Mouse (Mus musculus) limb, embryonic 13.5 days (tissue): ENCODE data around the gene Tmem8b. TPM values are rescaled to one million over a fixed set of nuclear protein-coding genes. Genes with fewer than 3 reads are reported as not detected.

Experiments
- ATAC-seq: fragments of 200-750 bp; cut with Nextera tagmentation; 2 replicates; pipeline ENCODE4 v1.8.0; 2017; ENCODE audit warnings: low read depth, moderate number of reproducible peaks, moderate TSS enrichment; ENCODE audit not compliant: low FRiP score
- H3K27ac ChIP-seq: fragments of 300-500 bp; sonication (generic); 2 replicates; pipeline ENCODE4 v1.5.1; 2015; ENCODE audit warnings: inconsistent platforms, mild to moderate bottlenecking, moderate library complexity
- H3K27me3 ChIP-seq: fragments of 300-500 bp; sonication (generic); 2 replicates; pipeline ENCODE4 v1.6.1; 2015; ENCODE audit warnings: mild to moderate bottlenecking, inconsistent platforms
- H3K36me3 ChIP-seq: fragments of 300-500 bp; sonication (generic); 2 replicates; pipeline ENCODE4 v1.6.1; 2015; ENCODE audit warnings: inconsistent platforms, mild to moderate bottlenecking, moderate library complexity
- H3K4me1 ChIP-seq: fragments of 300-500 bp; sonication (generic); 2 replicates; pipeline ENCODE4 v1.6.1; 2015; ENCODE audit warnings: inconsistent platforms
- H3K4me2 ChIP-seq: fragments of 300-500 bp; sonication (generic); replicated peaks from 2 replicates; pipeline ENCODE4 v1.6.1; 2015; ENCODE audit warnings: inconsistent platforms, mild to moderate bottlenecking, moderate library complexity
- H3K4me3 ChIP-seq: fragments of 300-500 bp; sonication (generic); 2 replicates; pipeline ENCODE4 v1.5.1; 2015; ENCODE audit warnings: moderate library complexity, mild to moderate bottlenecking, inconsistent platforms
- H3K9ac ChIP-seq: fragments of 300-500 bp; sonication (generic); 2 replicates; pipeline ENCODE4 v1.6.1; 2015; ENCODE audit warnings: mild to moderate bottlenecking, inconsistent platforms
- H3K9me3 ChIP-seq: fragments of 300-500 bp; sonication (generic); 2 replicates; pipeline ENCODE4 v1.6.1; 2016; ENCODE audit warnings: inconsistent platforms
- WGBS: fragments of 180-500 bp; shearing (Covaris S2); methylation state at CpG from one replicate; pipeline ENCODE4 v1.1.7; 2015; 5-methylcytosine and 5-hydroxymethylcytosine counted together
- polyA plus RNA-seq: library from polyadenylated mRNA; unstranded; fragments of >200 nt; fragmentation: Nextera tagmentation; extraction: Ambion mirVana; gene quantifications from 2 replicates; pipeline ENCODE4 v1.2.1, GENCODE M21; 2015

Tmem8b gene
- polyA plus RNA-seq, 1 experiment from 2014 or later = 7.8 TPM

- 23% methylated on average over 3 of the region's 3 CpGs for WGBS
- H3K4me3 ChIP-seq = no peak within 1 kb of the TSS
- no peak within 1 kb of the TSS for H3K4me2 ChIP-seq
- no peak within 1 kb of the TSS for H3K9ac ChIP-seq
- H3K27me3 ChIP-seq = no peaks in the 10 kb centered on the region
- ATAC-seq = peak; percentile 70
- H3K4me1 ChIP-seq = peaks cover 58% of the 10 kb centered on the region
- H3K27ac ChIP-seq = peak within 1 kb of the TSS; percentile 7; the same call in 1 of the 2 replicates
- H3K9me3 ChIP-seq = no peaks in the 10 kb centered on the region
- H3K36me3 ChIP-seq = no peaks in the 10 kb centered on the region
Observed at GRCm38 (mm10) chr4:43726995-43727394, 58.2 kb downstream of the Tmem8b start, which contains the start of gene Hrct1. Gene Hrct1, plus strand, starts transcription at chr4:43727188.

- Histone ChIP-seq H3K27ac (no peak overlapping the region; the same call in 1 of the 2 replicates), H3K27me3 (no peaks in the 10 kb centered on the region), H3K4me2 (no peak overlapping the region), H3K4me1 (peaks cover 63% of the 10 kb centered on the region), H3K9ac (0 out of 2 replicates have a peak overlapping the region, but pooled peaks have one; percentile 8), H3K36me3 (no peaks in the 10 kb centered on the region), H3K4me3 (no peak overlapping the region), H3K9me3 (no peaks in the 10 kb centered on the region)
- ATAC-seq = no peak
- WGBS = 69% methylated on average over 7 of the region's 7 CpGs
Observed at GRCm38 (mm10) chr4:43727718-43728575, 59.2 kb downstream of the Tmem8b start.

- 43% methylated on average over 5 of the region's 5 CpGs for WGBS
- Histone ChIP-seq H3K4me1 (peaks cover 63% of the 10 kb centered on the region), H3K27ac (no peak overlapping the region), H3K4me2 (no peak overlapping the region), H3K9ac (0 out of 2 replicates have a peak overlapping the region, but pooled peaks have one; percentile 8), H3K9me3 (no peaks in the 10 kb centered on the region), H3K27me3 (no peaks in the 10 kb centered on the region), H3K4me3 (no peak overlapping the region), H3K36me3 (no peaks in the 10 kb centered on the region)
- no peak for ATAC-seq
Observed at GRCm38 (mm10) chr4:43728576-43728954, 59.8 kb downstream of the Tmem8b start.

- Histone ChIP-seq H3K4me2 (no peak overlapping the region), H3K4me1 (peaks cover 63% of the 10 kb centered on the region), H3K9me3 (no peaks in the 10 kb centered on the region), H3K27ac (no peak overlapping the region; the same call in 1 of the 2 replicates), H3K27me3 (no peaks in the 10 kb centered on the region), H3K9ac (no peak overlapping the region), H3K4me3 (no peak overlapping the region), H3K36me3 (no peaks in the 10 kb centered on the region)
- no peak for ATAC-seq
- 76% methylated on average over 3 of the region's 3 CpGs for WGBS
Observed at GRCm38 (mm10) chr4:43729126-43729525, 60.4 kb downstream of the Tmem8b start.

GRCm38 (mm10) chr4:43729794-43730550, 61.2 kb downstream of the Tmem8b start, which contains the start of gene Spaar:
Gene Spaar, plus strand, starts transcription at chr4:43730034.
- 65% methylated on average over 14 of the region's 14 CpGs for WGBS
- Histone ChIP-seq H3K9ac (no peak within 1 kb of the TSS), H3K4me2 (no peak within 1 kb of the TSS), H3K27me3 (no peaks in the 10 kb centered on the region), H3K36me3 (no peaks in the 10 kb centered on the region), H3K4me3 (no peak within 1 kb of the TSS), H3K27ac (peak within 1 kb of the TSS; percentile 52; the same call in 1 of the 2 replicates), H3K4me1 (peaks cover 63% of the 10 kb centered on the region), H3K9me3 (no peaks in the 10 kb centered on the region)
- no peak for ATAC-seq

GRCm38 (mm10) chr4:43730750-43731297, 62.1 kb downstream of the Tmem8b start:
- WGBS = 70% methylated on average over 21 of the region's 21 CpGs
- Histone ChIP-seq H3K27me3 (no peaks in the 10 kb centered on the region), H3K4me2 (no peak overlapping the region), H3K9ac (no peak overlapping the region), H3K27ac (peak overlapping the region; percentile 52; the same call in 1 of the 2 replicates), H3K36me3 (no peaks in the 10 kb centered on the region), H3K9me3 (no peaks in the 10 kb centered on the region), H3K4me3 (no peak overlapping the region), H3K4me1 (peaks cover 70% of the 10 kb centered on the region)
- ATAC-seq = no peak

GRCm38 (mm10) chr4:43732171-43732570, 63.4 kb downstream of the Tmem8b start:
- H3K4me1 ChIP-seq = peaks cover 68% of the 10 kb centered on the region
- no peak overlapping the region for H3K9ac ChIP-seq
- WGBS = 25% methylated on average over 1 of the region's 1 CpGs
- ATAC-seq = no peak
- H3K27ac ChIP-seq = no peak overlapping the region; the same call in 1 of the 2 replicates
- H3K9me3 ChIP-seq = no peaks in the 10 kb centered on the region
- no peaks in the 10 kb centered on the region for H3K27me3 ChIP-seq
- H3K4me2 ChIP-seq = no peak overlapping the region
- no peaks in the 10 kb centered on the region for H3K36me3 ChIP-seq
- H3K4me3 ChIP-seq = no peak overlapping the region

- Histone ChIP-seq H3K9me3 (no peaks in the 10 kb centered on the region), H3K27me3 (no peaks in the 10 kb centered on the region), H3K4me2 (no peak overlapping the region), H3K27ac (no peak overlapping the region), H3K36me3 (no peaks in the 10 kb centered on the region), H3K9ac (no peak overlapping the region; the same call in 1 of the 2 replicates), H3K4me3 (no peak overlapping the region), H3K4me1 (peaks cover 68% of the 10 kb centered on the region)
- WGBS = 79% methylated on average over 5 of the region's 5 CpGs
- no peak for ATAC-seq
Observed at GRCm38 (mm10) chr4:43733186-43733585, 64.4 kb downstream of the Tmem8b start.

GRCm38 (mm10) chr4:43737144-43737543, 68.4 kb downstream of the Tmem8b start:
- H3K9ac ChIP-seq = no peak overlapping the region

GRCm38 (mm10) chr4:43738989-43739674, 70.4 kb downstream of the Tmem8b start:
- 64% methylated on average over 8 of the region's 8 CpGs for WGBS

More at GRCm38 (mm10) chr4:43737144-43737543, 68.4 kb downstream of the Tmem8b start:
- no peaks in the 10 kb centered on the region for H3K36me3 ChIP-seq
- H3K4me2 ChIP-seq = no peak overlapping the region
- H3K27me3 ChIP-seq = no peaks in the 10 kb centered on the region
- H3K27ac ChIP-seq = peak overlapping the region; percentile 77
- peaks cover 33% of the 10 kb centered on the region for H3K4me1 ChIP-seq
- H3K4me3 ChIP-seq = no peak overlapping the region
- peak; percentile 72; the same call in 1 of the 2 replicates for ATAC-seq
- WGBS = 47% methylated on average over 6 of the region's 6 CpGs
- no peaks in the 10 kb centered on the region for H3K9me3 ChIP-seq

GRCm38 (mm10) chr4:43741526-43741925, 72.8 kb downstream of the Tmem8b start:
- Histone ChIP-seq H3K4me3 (no peak overlapping the region), H3K27ac (no peak overlapping the region), H3K4me1 (peaks cover 19% of the 10 kb centered on the region), H3K27me3 (no peaks in the 10 kb centered on the region), H3K9ac (no peak overlapping the region), H3K9me3 (no peaks in the 10 kb centered on the region), H3K4me2 (no peak overlapping the region), H3K36me3 (no peaks in the 10 kb centered on the region)
- ATAC-seq = no peak
- 64% methylated on average over 5 of the region's 5 CpGs for WGBS

More at GRCm38 (mm10) chr4:43738989-43739674, 70.4 kb downstream of the Tmem8b start:
- Histone ChIP-seq H3K9ac (no peak overlapping the region), H3K4me1 (peaks cover 33% of the 10 kb centered on the region), H3K27me3 (no peaks in the 10 kb centered on the region), H3K4me3 (no peak overlapping the region), H3K36me3 (no peaks in the 10 kb centered on the region), H3K27ac (no peak overlapping the region), H3K4me2 (no peak overlapping the region), H3K9me3 (no peaks in the 10 kb centered on the region)
- ATAC-seq = no peak
